ENCODE assay signal across 8 mouse cellular contexts in the genomic region with DNA sequence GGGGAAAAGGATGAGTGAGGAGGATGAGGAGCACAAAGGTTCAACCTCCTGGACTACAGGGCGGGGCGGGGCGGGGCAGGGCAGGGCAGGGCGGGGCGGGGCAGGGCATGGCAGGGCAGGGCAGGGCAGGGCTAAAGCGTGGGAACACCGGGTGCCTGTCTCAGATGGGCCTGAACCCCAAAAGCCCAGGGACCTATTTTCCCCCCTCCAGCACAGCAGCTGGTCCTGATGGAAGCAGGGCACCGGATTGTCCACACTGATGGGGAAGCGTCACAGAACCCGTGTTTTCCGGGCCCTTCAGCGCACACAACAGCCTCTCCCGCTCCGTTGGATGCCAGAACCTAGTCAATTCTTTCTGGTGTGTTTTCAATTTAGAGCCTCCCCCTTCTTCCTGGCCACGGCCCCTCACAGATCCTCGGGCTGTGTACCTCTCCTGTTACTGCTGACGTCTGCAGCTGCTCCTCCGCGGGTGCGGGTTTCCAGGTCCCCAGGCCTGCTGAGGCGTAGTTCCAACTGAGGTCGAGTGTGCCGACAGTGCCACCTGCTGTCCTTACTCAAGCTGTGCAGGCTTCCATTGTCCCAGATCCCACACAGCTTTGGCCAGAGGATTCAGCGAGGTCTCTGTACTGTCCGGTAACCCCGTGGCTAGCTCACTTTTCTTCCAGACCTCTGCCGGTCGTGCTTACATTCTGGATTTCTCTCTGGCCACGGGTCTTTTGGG. TPM values are rescaled to one million over a fixed set of nuclear protein-coding genes. Genes with fewer than 3 reads are reported as not detected.
DNase-seq lines count a peak whose midpoint lies in the region; ATAC-seq and TF ChIP-seq lines count a peak whose summit lies in the region.

No protein-coding gene starts in this region.

- H3K27me3 ChIP-seq in forebrain, postnatal 0 days (ENCODE audit: insufficient read depth, low read length): no peaks in the 10 kb centered on the region
- H3K27me3 ChIP-seq in lung, embryonic 15.5 days: no peaks in the 10 kb centered on the region

- H3K4me2 ChIP-seq in forebrain, postnatal 0 days (ENCODE audit: low read depth): peak overlapping the region; percentile 55
- H3K4me2 ChIP-seq in lung, embryonic 15.5 days: peak overlapping the region; percentile 71

- in situ Hi-C loops in ES-E14 (cut with MboI; ENCODE audit: low sequenced_read_pairs in 2 of 2, unreplicated experiment in 2 of 2): loop anchor here in 1 of 2 experiments (25.0 kb wide), 1 partner anchor 396 kb away; no protein-coding TSS in a partner anchor

- TF ChIP-seq CTCF in forebrain, postnatal 0 days (IDR thresholded peaks at IDR 0.05; ENCODE audit: low read depth): peak; percentile 99

- H3K4me1 ChIP-seq in ES-E14 (ENCODE audit: control insufficient read depth in 2 of 2, insufficient read depth in 2 of 2, low read length in 2 of 2, poor library complexity in 1 of 2): peaks cover 20 to 28% of the 10 kb centered on the region in 2 experiments
- peaks cover 5% of the 10 kb centered on the region; the same call in 1 of the 2 replicates for H3K4me1 ChIP-seq in forebrain, postnatal 0 days (ENCODE audit: insufficient read depth)
- H3K4me1 ChIP-seq in lung, embryonic 15.5 days: peaks cover 20% of the 10 kb centered on the region

- peak; percentile 88 for ATAC-seq in forebrain, postnatal 0 days
- peak; percentile 82 for ATAC-seq in lung, embryonic 15.5 days (ENCODE audit: borderline replicate concordance, extremely low read depth, low FRiP score, low TSS enrichment)

- no peaks in the 10 kb centered on the region for H3K36me3 ChIP-seq in ES-E14 (ENCODE audit: control insufficient read depth, insufficient read depth, low read length, poor library complexity, severe bottlenecking)
- H3K36me3 ChIP-seq in forebrain, postnatal 0 days (ENCODE audit: insufficient read depth): no peaks in the 10 kb centered on the region
- no peaks in the 10 kb centered on the region for H3K36me3 ChIP-seq in lung, embryonic 15.5 days

- DNase-seq in ES-E14 (ENCODE audit: low read depth, low spot score): no peak
- peak; percentile 92 for DNase-seq in cerebellum, adult 11-12 months
- DNase-seq in forebrain, postnatal 0 days: peak; percentile 95
- DNase-seq in heart, postnatal 4 days: peak; percentile 91
- DNase-seq in layer of hippocampus, adult 9-10 months (ENCODE audit: low spot score): peak; percentile 85
- DNase-seq in ovary, postnatal 10 days (ENCODE audit: low spot score): peak; percentile 76
- peak; percentile 61 for DNase-seq in thymus, postnatal 0 days (ENCODE audit: low spot score)

- WGBS in forebrain, postnatal 0 days: 10% methylated on average over 29 of the region's 29 CpGs
- WGBS in lung, embryonic 15.5 days: 11% methylated on average over 29 of the region's 29 CpGs

- no peaks in the 10 kb centered on the region for H3K9me3 ChIP-seq in ES-E14 (ENCODE audit: control insufficient read depth, insufficient read depth, low read depth, low read length)
- no peaks in the 10 kb centered on the region for H3K9me3 ChIP-seq in forebrain, postnatal 0 days (ENCODE audit: low read length)
- H3K9me3 ChIP-seq in lung, embryonic 15.5 days: no peaks in the 10 kb centered on the region

- H3K9ac ChIP-seq in ES-E14 (ENCODE audit: insufficient read depth, low read depth, low read length, poor library complexity, severe bottlenecking): peak overlapping the region; percentile 72
- peak overlapping the region; percentile 59 for H3K9ac ChIP-seq in forebrain, postnatal 0 days
- peak overlapping the region; percentile 46 for H3K9ac ChIP-seq in lung, embryonic 15.5 days

- peak overlapping the region; percentile 95 for H3K27ac ChIP-seq in ES-E14 (ENCODE audit: insufficient read depth, low read depth, low read length, poor library complexity, severe bottlenecking)
- H3K27ac ChIP-seq in forebrain, postnatal 0 days (ENCODE audit: low read depth, low read length): peak overlapping the region; percentile 42
- no peak overlapping the region for H3K27ac ChIP-seq in lung, embryonic 15.5 days

- H3K4me3 ChIP-seq in ES-E14 (ENCODE audit: insufficient read depth in 1 of 2, low read depth in 1 of 2, low read length in 2 of 2, poor library complexity in 1 of 2, severe bottlenecking in 1 of 2): peak overlapping the region; percentile 69 to 85
- H3K4me3 ChIP-seq in forebrain, postnatal 0 days (ENCODE audit: low read depth, low read length): peak overlapping the region; percentile 30
- H3K4me3 ChIP-seq in lung, embryonic 15.5 days: peak overlapping the region; percentile 36

TF ChIP-seq in ES-E14, 5 proteins besides CTCF, POLR2A, EP300 and RAD21:
- 0 out of 2 replicates have a peak, but pooled peaks have one; percentile 36 for TF ChIP-seq ZNF384 (IDR thresholded peaks at IDR 0.05; ENCODE audit: low read depth, low read length)
- peak; percentile 90 for TF ChIP-seq MAFK (IDR thresholded peaks at IDR 0.05; ENCODE audit: insufficient read depth, low read depth, low read length)
- peak; percentile 98 for TF ChIP-seq ZC3H11A (IDR thresholded peaks at IDR 0.05; ENCODE audit: borderline replicate concordance, low read depth, low read length)
- no peak for TF ChIP-seq CHD2 (IDR thresholded peaks at IDR 0.05; ENCODE audit: low read depth, low read length)
- TF ChIP-seq HCFC1 (IDR thresholded peaks at IDR 0.05; ENCODE audit: borderline replicate concordance, insufficient read depth, low read length): no peak

RNA-seq across cellular contexts. Expression of a gene that starts 40.4 kb away (rescaled TPM):
- total RNA-seq in ES-E14 (2012; rRNA removed): 0.11 and 0.27 TPM in 2 replicates
- total RNA-seq in forebrain, postnatal 0 days (2014; rRNA removed): not detected in 2 replicates
- not detected in 2 replicates for polyA plus RNA-seq in forebrain, postnatal 0 days (2015; fragmentation: Nextera tagmentation; extraction: Ambion mirVana)
- total RNA-seq in heart, postnatal 4 days (2021): under 1 TPM in 1 of 2 experiments, not detected in 1; 0.12 TPM
- polyA plus RNA-seq in lung, embryonic 15.5 days (2015; fragmentation: Nextera tagmentation; extraction: Ambion mirVana): 0.09 TPM in 1 of 2 replicates, not detected in the other
- polyA plus RNA-seq in thymus, postnatal 0 days (2015; fragmentation: Nextera tagmentation; extraction: Ambion mirVana): 0.15 TPM in 1 of 2 replicates, not detected in the other

RNA-seq across cellular contexts. Expression of a gene that starts 51.7 kb away (rescaled TPM):
- 55.3 and 56.4 TPM in 2 replicates for total RNA-seq in ES-E14 (2012; rRNA removed)
- 391 and 470 TPM in 2 replicates for total RNA-seq in forebrain, postnatal 0 days (2014; rRNA removed)
- polyA plus RNA-seq in forebrain, postnatal 0 days (2015; fragmentation: Nextera tagmentation; extraction: Ambion mirVana): 105 and 135 TPM in 2 replicates
- total RNA-seq in heart, postnatal 4 days (2021): 100 to 1,000 TPM; 175 to 186 TPM
- 41.8 and 43.3 TPM in 2 replicates for polyA plus RNA-seq in lung, embryonic 15.5 days (2015; fragmentation: Nextera tagmentation; extraction: Ambion mirVana)
- polyA plus RNA-seq in thymus, postnatal 0 days (2015; fragmentation: Nextera tagmentation; extraction: Ambion mirVana): 6.5 and 8.4 TPM in 2 replicates

RNA-seq across cellular contexts. Expression of a gene that starts 52.5 kb away (rescaled TPM):
- not detected in 2 replicates for total RNA-seq in ES-E14 (2012; rRNA removed)
- total RNA-seq in forebrain, postnatal 0 days (2014; rRNA removed): 6.6 TPM in 1 of 2 replicates, not detected in the other
- 0.55 and 0.99 TPM in 2 replicates for polyA plus RNA-seq in forebrain, postnatal 0 days (2015; fragmentation: Nextera tagmentation; extraction: Ambion mirVana)
- total RNA-seq in heart, postnatal 4 days (2021): under 1 TPM; 0.21 to 0.23 TPM
- 0.30 TPM in 1 of 2 replicates, not detected in the other for polyA plus RNA-seq in lung, embryonic 15.5 days (2015; fragmentation: Nextera tagmentation; extraction: Ambion mirVana)
- 0.69 and 0.90 TPM in 2 replicates for polyA plus RNA-seq in thymus, postnatal 0 days (2015; fragmentation: Nextera tagmentation; extraction: Ambion mirVana)
